Mouse (Mus musculus): ENCODE data around the gene Fam167b.

DNA sequence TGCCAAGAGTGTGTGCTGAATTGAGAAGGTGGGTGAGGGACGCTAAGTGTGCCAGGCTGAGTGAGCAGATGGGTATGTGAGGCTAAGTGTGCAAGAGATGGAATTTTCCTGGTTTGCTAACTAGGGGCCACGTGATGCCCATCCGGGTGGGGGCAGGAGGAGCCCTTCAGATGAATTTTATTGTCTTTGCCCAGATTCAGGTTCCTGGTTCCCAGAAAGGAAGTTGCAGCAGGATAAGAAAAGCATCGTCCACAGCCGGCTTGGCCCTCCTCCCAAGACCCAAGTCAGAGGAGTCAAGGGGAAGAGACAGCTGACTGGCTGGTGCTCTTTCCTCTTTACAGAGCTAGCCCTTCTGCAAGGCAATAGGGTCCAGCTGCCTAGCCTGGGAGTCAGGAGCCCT is at the start of gene Fam167b:
- TF ChIP-seq CTCF (IDR thresholded peaks at IDR 0.05; ENCODE audit: low read depth) (no peak), EP300 (IDR thresholded peaks at IDR 0.05; ENCODE audit: low read depth) (no peak)

All from liver, postnatal 0 days (tissue).